Mouse (Mus musculus): ENCODE measurements around the gene Tas1r1.

The Tas1r1 gene

GRCm38 (mm10) chr4:152010091-152010706 lies 28.2 kb downstream of the Tas1r1 start:
- in situ Hi-C loops (cut with MboI, MseI), result no loop called here

GRCm38 (mm10) chr4:152009076-152010051 lies 29.0 kb downstream of the Tas1r1 start:
- in situ Hi-C loops (cut with MboI, MseI), result no loop called here

- in situ Hi-C loops (cut with MboI, MseI), result no loop called here
Measured at GRCm38 (mm10) chr4:152008622-152009075, 29.7 kb downstream of the Tas1r1 start, which contains the start of gene Klhl21. Gene Klhl21, plus strand, starts transcription at chr4:152008803.

- in situ Hi-C loops (cut with MboI, MseI), result no loop called here
Measured at GRCm38 (mm10) chr4:152008148-152008500, 30.2 kb downstream of the Tas1r1 start.

- in situ Hi-C loops (cut with MboI, MseI), result no loop called here
Measured at GRCm38 (mm10) chr4:152007481-152008147, 30.8 kb downstream of the Tas1r1 start.

- in situ Hi-C loops (cut with MboI, MseI), result no loop called here
Measured at GRCm38 (mm10) chr4:152006812-152007211, 31.6 kb downstream of the Tas1r1 start.

- in situ Hi-C loops (cut with MboI, MseI), result no loop called here
Measured at GRCm38 (mm10) chr4:152006137-152006536, 32.2 kb downstream of the Tas1r1 start.

- in situ Hi-C loops (cut with MboI, MseI), result no loop called here
Measured at GRCm38 (mm10) chr4:152002063-152002462, 36.3 kb downstream of the Tas1r1 start.

- in situ Hi-C loops (cut with MboI, MseI), result no loop called here
Measured at GRCm38 (mm10) chr4:152001335-152001734, 37.0 kb downstream of the Tas1r1 start.

GRCm38 (mm10) chr4:152000906-152001305 lies 37.5 kb downstream of the Tas1r1 start:
- in situ Hi-C loops (cut with MboI, MseI), result no loop called here

GRCm38 (mm10) chr4:151999481-151999880 lies 38.9 kb downstream of the Tas1r1 start:
- in situ Hi-C loops (cut with MboI, MseI), result no loop called here

- in situ Hi-C loops (cut with MboI, MseI), result no loop called here
Measured at GRCm38 (mm10) chr4:151997701-151998100, 40.7 kb downstream of the Tas1r1 start.

- in situ Hi-C loops (cut with MboI, MseI), result no loop called here
Measured at GRCm38 (mm10) chr4:151996951-151997222, 41.5 kb downstream of the Tas1r1 start.

- in situ Hi-C loops (cut with MboI, MseI), result no loop called here
Measured at GRCm38 (mm10) chr4:151996173-151996950, 42.0 kb downstream of the Tas1r1 start, which contains the start of gene Phf13. Gene Phf13, minus strand, starts transcription at chr4:151996258.

GRCm38 (mm10) chr4:151995371-151996172 lies 42.8 kb downstream of the Tas1r1 start:
- in situ Hi-C loops (cut with MboI, MseI), result no loop called here

GRCm38 (mm10) chr4:151994228-151995171 lies 43.9 kb downstream of the Tas1r1 start:
- in situ Hi-C loops (cut with MboI, MseI), result no loop called here

- in situ Hi-C loops (cut with MboI, MseI), result no loop called here
Measured at GRCm38 (mm10) chr4:151993035-151993434, 45.3 kb downstream of the Tas1r1 start.

GRCm38 (mm10) chr4:151992091-151992490 lies 46.3 kb downstream of the Tas1r1 start:
- in situ Hi-C loops (cut with MboI, MseI), result no loop called here

- in situ Hi-C loops (cut with MboI, MseI), result no loop called here
Measured at GRCm38 (mm10) chr4:151989110-151989488, 49.3 kb downstream of the Tas1r1 start.
